Mouse (Mus musculus): ENCODE results near the gene Styk1.

GRCm38 (mm10) chr6:131354913-131355312 is 1.5 kb upstream of the Styk1 start:
- TF ChIP-seq CTCF (IDR thresholded peaks at IDR 0.05; ENCODE audit: insufficient read depth, low read depth, low read length), result no peak
- no peak for TF ChIP-seq POLR2A (IDR thresholded peaks at IDR 0.05; ENCODE audit: insufficient read depth, low read depth, low read length)

All from olfactory bulb, adult 2 months (tissue).